Mouse (Mus musculus): ENCODE measurements around the gene Cwc15.
"Not testable (repeated sequence)": the region's sequence is repeated elsewhere in the genome, so short reads cannot be mapped to it uniquely, and the experiment has no call there.

Cwc15 gene

DNA sequence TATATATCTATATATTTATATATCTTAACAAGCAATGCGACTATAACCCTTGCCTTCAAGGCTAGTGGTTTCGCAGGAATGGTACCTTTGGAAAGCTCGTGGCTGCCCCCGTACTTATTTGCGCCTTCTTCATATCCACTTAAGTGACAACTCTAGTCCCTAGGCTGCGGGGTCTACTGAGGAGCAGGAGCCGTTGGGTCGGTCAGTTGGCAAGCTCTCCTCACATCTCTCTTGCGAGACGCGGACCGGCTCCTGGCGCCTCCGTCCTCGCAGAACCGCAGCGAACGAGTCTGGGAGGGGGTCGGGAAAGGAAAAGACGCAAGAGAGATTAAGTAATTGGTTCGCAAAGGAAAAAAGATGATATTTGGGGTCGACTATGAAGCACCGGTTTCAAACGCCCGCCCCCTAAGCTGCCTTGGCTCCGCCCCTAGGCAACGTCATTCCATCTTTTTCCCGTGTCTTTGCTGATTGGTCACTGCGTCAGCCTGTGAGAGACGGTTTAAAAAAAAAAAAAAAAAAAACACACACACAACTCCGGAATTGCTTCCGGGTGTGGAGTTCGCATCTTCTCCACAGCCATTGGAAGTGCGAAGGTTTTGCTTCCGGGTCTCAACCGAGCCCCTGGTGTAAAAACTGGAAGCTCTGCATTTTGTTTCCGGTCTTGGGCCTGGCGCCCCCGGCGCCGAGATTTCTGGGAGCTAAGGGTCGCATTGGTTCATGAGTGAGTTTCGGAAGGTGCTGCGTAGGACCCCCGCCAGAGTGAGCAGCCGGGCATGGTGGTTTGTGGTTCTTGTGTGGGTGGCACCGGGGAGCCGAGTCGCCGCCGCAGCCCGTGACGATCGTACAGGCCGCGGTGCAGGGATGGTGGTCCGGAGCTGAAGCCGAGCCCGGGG, at the start of gene Cwc15, which contains the start of gene Kdm4d:
Gene Cwc15, plus strand, starts transcription at position 595 of the 893 bp plus-strand sequence.
Gene Kdm4d, minus strand, starts transcription at position 460 of the 893 bp plus-strand sequence.
- peak; percentile 91 to 94 for DNase-seq (ENCODE audit: low spot score in 2 of 2)

DNA sequence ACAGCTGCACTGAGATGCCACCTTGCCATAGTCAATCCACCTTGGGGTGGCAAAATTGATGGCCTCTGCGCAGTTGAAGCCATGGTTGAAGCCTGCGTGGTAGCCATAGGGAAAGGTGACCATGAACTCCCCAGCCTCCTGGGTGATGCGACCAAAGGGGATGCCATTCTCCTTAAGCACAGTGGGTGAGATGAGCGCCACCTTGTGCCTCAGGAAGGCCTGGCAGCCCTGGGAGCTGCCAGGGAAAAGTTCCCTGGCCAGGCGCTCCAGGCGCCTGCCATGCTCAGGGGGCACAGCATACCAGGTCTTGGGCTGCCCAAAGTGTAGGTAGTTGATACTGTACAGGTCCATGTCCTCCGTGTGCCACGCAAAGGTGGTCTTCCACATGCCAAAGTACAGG, 49.3 kb upstream of the Cwc15 start:
- DNase-seq (ENCODE audit: low spot score in 2 of 2): not testable (repeated sequence)

- no peak for DNase-seq (ENCODE audit: low spot score in 2 of 2)
Measured at GRCm38 (mm10) chr9:14456320-14456719, 44.1 kb upstream of the Cwc15 start.

DNA sequence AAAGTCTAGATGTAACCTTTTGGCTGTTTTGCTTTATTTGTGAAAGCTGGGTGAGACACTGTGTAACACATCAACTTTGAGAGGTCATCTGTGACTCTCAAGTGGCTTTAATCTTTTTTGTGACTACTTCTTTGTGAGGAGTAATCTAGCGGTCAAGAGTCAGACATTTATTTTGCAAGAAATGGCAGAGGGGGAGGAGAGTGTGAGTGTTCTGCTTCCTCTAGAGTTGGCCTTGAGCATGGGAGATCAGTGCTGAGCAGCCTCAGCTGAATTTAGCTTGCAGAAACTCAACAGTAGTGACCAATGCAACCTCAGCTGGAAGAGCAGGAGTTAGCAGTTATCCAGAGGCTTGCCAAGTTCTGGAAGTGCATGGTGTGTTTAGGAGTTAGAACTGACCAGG, 37.9 kb upstream of the Cwc15 start:
- not testable (repeated sequence) for DNase-seq (ENCODE audit: low spot score in 2 of 2)

- not testable (repeated sequence) for DNase-seq (ENCODE audit: low spot score in 2 of 2)
Measured at GRCm38 (mm10) chr9:14463668-14464067, 36.7 kb upstream of the Cwc15 start.

DNA sequence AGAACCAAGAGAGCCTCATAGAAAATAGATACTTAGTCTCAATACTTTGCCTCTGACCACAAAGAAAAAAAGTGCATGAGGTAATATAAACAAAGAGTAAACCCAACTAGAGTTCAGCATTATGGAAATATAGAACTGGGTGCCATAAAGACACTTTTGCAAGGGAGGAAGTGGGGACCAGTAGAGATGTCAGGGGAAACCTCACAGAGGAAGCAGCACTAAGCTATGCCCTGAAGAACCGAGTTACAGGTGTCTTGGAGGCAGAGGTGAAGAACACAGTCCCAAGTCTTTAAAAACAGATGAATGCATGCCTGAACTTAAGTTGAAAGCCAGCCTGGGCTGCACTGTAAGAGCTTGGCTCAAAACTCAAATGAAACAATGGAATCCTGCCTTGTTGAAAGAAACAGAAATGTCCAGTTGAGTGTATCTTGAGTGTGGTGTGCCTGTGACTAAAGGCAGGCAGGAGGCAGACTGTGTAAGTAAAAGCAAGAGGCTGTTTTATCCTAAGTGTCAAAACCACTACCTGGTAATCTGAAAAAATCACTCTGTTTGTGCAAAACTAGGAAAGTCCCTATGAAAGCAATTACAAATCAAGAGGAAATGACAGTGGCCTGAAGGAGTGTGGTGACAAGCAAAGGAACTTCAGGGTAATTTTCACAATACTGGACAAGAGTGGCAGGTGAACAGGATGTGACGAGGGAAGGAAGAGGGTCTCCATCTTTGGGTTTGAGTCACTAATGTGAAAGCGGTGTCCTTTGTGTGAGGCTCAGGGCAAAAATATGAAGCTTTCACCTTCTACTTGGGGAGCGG, 1.3 kb upstream of the Cwc15 start:
- no peak for DNase-seq (ENCODE audit: low spot score in 2 of 2)

DNA sequence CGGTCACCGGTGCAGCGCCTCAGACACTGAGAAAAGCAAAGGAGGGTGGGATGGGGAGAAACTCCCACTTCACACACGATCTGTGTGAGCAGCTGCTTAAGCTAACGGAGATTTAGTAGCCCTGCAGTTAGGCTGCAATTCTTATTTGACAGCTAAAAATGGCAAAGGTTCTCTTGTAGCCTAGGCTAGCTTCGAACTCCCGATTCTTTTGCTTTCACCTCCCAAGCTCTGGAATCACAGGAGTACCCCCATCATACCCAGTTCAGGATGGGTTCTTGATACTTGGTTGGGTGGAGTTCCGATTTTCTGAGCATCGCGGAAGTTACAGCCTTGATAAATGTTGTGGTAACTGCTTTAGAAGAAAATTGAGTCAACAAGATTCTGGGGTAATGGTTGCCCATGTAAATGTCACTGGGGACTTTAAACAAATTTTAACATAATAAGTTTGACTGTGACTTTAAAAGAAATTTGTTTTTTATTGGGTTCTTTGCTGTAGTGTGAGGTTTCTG, 553 bp downstream of the Cwc15 start:
- DNase-seq (ENCODE audit: low spot score in 2 of 2): no peak

DNA sequence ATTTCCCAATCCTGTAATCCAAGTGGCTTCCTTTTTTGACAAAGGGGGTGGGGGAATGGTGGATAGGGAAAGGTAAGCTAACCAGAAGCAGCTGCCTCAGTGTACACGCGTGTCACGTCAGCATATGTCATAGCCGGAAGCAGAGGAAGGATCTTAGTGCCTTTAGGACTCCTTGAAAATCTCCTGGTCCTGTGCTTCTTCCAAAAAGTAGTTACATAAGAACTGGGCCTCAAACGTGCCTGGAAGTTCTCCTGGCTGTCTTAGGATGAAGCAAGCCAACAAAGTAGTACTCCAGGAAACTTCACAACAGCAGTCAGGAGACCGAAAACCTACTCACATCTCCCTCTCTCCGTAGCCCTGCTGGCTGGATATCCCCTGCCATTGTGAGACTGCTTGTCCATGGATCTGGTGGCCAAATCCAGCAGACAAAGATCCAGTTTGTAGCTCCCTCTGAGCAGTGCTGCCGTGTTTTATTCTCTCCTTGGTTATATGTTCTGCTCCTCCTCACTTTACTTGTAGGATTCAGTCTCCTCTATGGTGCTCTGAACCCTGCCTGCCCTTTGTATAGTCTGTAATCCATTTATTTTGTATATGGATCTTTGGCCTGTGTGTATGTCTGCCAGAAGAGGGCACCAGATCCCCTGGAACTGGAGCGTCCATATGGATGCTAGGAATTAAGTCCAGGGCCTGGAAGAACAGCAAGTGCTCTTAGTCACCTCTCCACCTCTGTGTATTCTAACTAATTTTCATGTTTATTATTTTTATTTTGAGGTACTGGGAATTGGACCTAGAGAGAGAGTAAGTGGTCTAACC, 12.4 kb downstream of the Cwc15 start:
- DNase-seq (ENCODE audit: low spot score in 2 of 2): peak in 1 of 2 experiments; percentile 22

DNA sequence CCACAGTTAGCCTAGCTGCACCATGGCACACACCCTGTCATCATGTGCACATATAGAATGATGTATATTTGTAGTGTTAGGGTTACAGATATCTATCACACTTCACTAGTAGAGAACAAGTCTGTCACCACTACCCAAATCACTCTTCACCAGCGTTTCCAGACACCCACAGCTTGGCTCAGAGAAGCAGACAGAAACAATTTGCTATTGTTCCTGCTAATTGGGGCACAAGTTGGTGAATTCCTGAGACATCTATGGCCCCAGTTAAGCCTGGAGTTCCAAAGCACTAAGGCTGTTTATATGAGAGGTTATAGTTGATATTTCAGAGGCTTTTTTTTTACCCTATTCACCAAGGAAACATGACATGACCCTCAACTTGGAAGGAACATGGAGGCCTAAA, 16.9 kb downstream of the Cwc15 start:
- no peak for DNase-seq (ENCODE audit: low spot score in 2 of 2)

GRCm38 (mm10) chr9:14518105-14518504, 17.7 kb downstream of the Cwc15 start:
- DNase-seq (ENCODE audit: low spot score in 2 of 2): no peak

- DNase-seq (ENCODE audit: low spot score in 2 of 2): no peak
Measured at GRCm38 (mm10) chr9:14520971-14521670, 20.7 kb downstream of the Cwc15 start.

GRCm38 (mm10) chr9:14521695-14522094, 21.3 kb downstream of the Cwc15 start:
- no peak for DNase-seq (ENCODE audit: low spot score in 2 of 2)

- DNase-seq (ENCODE audit: low spot score in 2 of 2): peak; percentile 57 to 81
Measured at GRCm38 (mm10) chr9:14523408-14524043, 23.1 kb downstream of the Cwc15 start.

GRCm38 (mm10) chr9:14530004-14530403, 29.6 kb downstream of the Cwc15 start:
- DNase-seq (ENCODE audit: low spot score in 2 of 2): no peak

GRCm38 (mm10) chr9:14532283-14532682, 31.9 kb downstream of the Cwc15 start:
- no peak for DNase-seq (ENCODE audit: low spot score in 2 of 2)

DNA sequence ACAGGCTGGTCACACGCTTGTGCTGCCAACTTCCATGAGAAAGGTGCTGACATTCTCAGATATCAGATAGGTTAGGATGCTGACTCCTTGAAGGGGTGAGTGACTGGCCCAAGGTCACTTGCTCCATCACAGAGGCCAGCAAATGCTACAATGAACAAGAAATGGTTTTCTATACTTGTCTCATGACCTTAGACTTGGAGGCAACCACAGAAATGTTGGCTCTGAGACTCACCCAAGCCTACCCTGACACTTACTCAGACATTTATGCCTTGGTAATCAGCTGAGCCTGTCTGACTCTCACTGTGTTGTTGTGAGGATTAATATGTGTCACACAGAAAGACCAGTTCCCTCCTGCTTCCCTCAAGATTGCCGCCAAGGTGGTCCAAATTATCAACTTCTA, 33.2 kb downstream of the Cwc15 start:
- no peak for DNase-seq (ENCODE audit: low spot score in 2 of 2)

- no peak for DNase-seq (ENCODE audit: low spot score in 2 of 2)
Measured at GRCm38 (mm10) chr9:14534833-14535456, 34.5 kb downstream of the Cwc15 start.

DNA sequence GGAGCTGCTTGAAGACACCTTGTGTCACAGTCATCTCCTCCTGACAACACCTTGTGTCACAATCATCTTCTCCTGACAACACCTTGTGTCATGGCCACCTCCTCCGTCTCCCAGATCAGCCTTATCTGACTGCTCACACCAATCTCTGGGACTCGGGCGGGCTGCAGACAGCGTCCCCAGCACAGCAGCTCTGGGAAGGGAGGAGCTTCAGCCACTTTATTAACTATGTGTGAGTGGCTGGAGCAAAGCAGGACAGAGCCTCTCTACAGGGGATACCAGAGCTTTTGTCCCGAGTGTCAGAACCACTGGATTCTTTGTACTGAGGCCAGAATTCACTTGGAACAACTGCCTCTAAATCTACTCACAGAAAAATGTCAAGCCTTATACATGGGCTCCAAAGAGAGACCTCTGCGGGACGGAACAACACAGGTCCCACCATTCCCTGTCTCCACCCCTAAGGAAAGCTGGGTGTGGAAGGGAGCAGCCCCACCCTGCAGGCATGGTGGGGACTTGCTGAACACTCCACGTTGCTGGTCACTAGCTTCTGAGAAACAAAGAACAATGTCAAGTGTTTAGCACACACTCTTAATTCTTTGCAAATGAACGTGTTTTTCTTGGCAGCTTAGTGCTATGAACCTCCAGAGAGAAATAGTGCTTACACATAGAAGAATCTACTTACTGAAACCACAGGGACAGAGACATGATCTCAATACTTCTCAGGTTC, 43.8 kb downstream of the Cwc15 start:
- DNase-seq (ENCODE audit: low spot score in 2 of 2): no peak
